Mouse (Mus musculus) heart, embryonic 12.5 days (tissue): ENCODE data around the gene Cbx8. TPM values are rescaled to one million over a fixed set of nuclear protein-coding genes. Genes with fewer than 3 reads are reported as not detected.

Experiments used
- ATAC-seq: fragments of 200-750 bp; cut with Nextera tagmentation; 2 replicates; pipeline ENCODE4 v1.8.0; 2017; ENCODE audit warnings: moderate TSS enrichment, moderate library complexity; ENCODE audit not compliant: insufficient number of reproducible peaks, low FRiP score
- H3K27ac ChIP-seq: fragments of 300-500 bp; sonication (generic); 2 replicates; pipeline ENCODE4 v1.5.1; 2016; ENCODE audit warnings: mild to moderate bottlenecking, moderate library complexity; ENCODE audit not compliant: poor library complexity, severe bottlenecking
- H3K27me3 ChIP-seq: fragments of 300-500 bp; sonication (generic); replicated peaks from 2 replicates; pipeline ENCODE4 v1.6.1; 2016; ENCODE audit warnings: mild to moderate bottlenecking, moderate library complexity
- H3K36me3 ChIP-seq: fragments of 300-500 bp; sonication (generic); 2 replicates; pipeline ENCODE4 v1.6.1; 2016; ENCODE audit warnings: mild to moderate bottlenecking, moderate library complexity
- H3K4me1 ChIP-seq: fragments of 300-500 bp; sonication (generic); replicated peaks from 2 replicates; pipeline ENCODE4 v1.6.1; 2016; ENCODE audit warnings: mild to moderate bottlenecking
- H3K4me2 ChIP-seq: fragments of 300-500 bp; sonication (generic); 2 replicates; pipeline ENCODE4 v1.6.1; 2016; ENCODE audit warnings: mild to moderate bottlenecking, moderate library complexity
- H3K4me3 ChIP-seq: fragments of 300-500 bp; sonication (generic); 2 replicates; pipeline ENCODE4 v1.5.1; 2016; ENCODE audit warnings: mild to moderate bottlenecking
- H3K9ac ChIP-seq: fragments of 300-500 bp; sonication (generic); 2 replicates; pipeline ENCODE4 v1.6.1; 2016; ENCODE audit warnings: mild to moderate bottlenecking, moderate library complexity
- H3K9me3 ChIP-seq: fragments of 300-500 bp; sonication (generic); replicated peaks from 2 replicates; pipeline ENCODE4 v1.6.1; 2016; ENCODE audit warnings: mild to moderate bottlenecking, moderate library complexity
- WGBS: fragments of 180-500 bp; shearing (Covaris S2); methylation state at CpG from one replicate; pipeline ENCODE4 v1.1.7; 2016; 5-methylcytosine and 5-hydroxymethylcytosine counted together
- polyA plus RNA-seq: library from polyadenylated mRNA; unstranded; fragments of >200 nt; fragmentation: Nextera tagmentation; extraction: Ambion mirVana; gene quantifications from 2 replicates; pipeline ENCODE4 v1.2.1, GENCODE M21; 2016

Gene Cbx8
- polyA plus RNA-seq, 1 experiment from 2014 or later: 8.8 TPM

DNA sequence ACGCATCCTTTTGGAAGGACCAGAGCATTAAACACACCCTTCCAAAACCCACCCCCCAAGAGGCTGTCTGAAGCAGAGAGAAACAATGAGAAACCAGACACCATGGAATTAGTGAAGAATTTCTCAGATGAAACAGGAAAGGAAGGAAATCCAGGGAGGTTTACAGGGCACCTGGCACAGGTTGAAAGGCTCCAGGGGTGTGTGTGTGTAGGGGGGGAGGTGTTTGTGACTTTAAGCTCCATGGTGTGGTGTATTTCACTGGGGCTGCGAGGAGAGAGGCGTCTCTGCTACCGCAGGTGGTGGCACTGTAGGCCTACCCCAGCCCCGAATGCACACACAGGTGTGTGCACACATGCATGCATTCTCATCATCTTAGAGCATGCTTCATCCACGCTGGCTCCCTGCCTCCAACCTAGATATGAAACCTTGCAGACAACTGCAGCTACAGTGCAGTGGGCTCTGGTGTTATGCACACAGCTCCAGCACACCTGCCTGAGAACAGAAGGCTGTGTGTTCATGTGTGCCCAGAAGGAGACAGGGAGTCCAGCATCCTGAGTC is 33.2 kb upstream of the Cbx8 start:
- Histone ChIP-seq H3K9me3 (peaks cover 7% of the 10 kb centered on the region), H3K27me3 (peaks cover 46% of the 10 kb centered on the region), H3K27ac (no peak overlapping the region), H3K4me3 (no peak overlapping the region), H3K4me1 (peaks cover 10% of the 10 kb centered on the region), H3K4me2 (no peak overlapping the region), H3K36me3 (0 out of 2 replicates have a peak, but pooled peaks cover 3% of the 10 kb centered on the region), H3K9ac (no peak overlapping the region)
- WGBS: 72% methylated on average over 6 of the region's 6 CpGs
- no peak for ATAC-seq

GRCm38 (mm10) chr11:119072986-119073385 is 32.2 kb upstream of the Cbx8 start:
- 76% methylated on average over 6 of the region's 6 CpGs for WGBS
- H3K27me3 ChIP-seq: peaks cover 51% of the 10 kb centered on the region

DNA sequence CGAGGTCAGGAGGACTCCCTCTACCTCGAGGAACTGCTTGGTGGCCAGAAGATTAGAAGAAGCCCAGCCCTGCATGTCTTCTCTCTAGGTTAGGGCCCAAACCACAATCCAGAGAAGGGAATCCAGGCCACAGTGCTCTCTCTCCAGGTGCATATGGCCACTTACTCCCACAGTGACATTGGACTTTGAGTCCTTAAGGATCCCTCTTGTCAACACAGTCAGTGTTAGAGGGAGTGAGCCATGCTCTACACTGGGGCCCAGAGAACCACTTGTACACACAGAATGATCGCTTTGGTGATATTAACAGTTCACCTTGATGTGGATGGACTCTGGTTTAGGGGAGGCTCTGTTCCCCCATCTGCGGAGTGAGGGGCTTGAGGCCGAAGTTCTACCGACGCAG is 31.5 kb upstream of the Cbx8 start:
- Histone ChIP-seq H3K27me3 (peaks cover 51% of the 10 kb centered on the region), H3K9me3 (peaks cover 7% of the 10 kb centered on the region), H3K27ac (no peak overlapping the region), H3K36me3 (no peaks in the 10 kb centered on the region), H3K9ac (no peak overlapping the region), H3K4me3 (no peak overlapping the region), H3K4me1 (no peaks in the 10 kb centered on the region), H3K4me2 (no peak overlapping the region)
- 72% methylated on average over 7 of the region's 7 CpGs for WGBS
- ATAC-seq: no peak

More at GRCm38 (mm10) chr11:119072986-119073385, 32.2 kb upstream of the Cbx8 start:
- Histone ChIP-seq H3K27ac (no peak overlapping the region), H3K9me3 (peaks cover 7% of the 10 kb centered on the region), H3K4me3 (no peak overlapping the region), H3K9ac (no peak overlapping the region), H3K4me2 (no peak overlapping the region), H3K36me3 (0 out of 2 replicates have a peak, but pooled peaks cover 3% of the 10 kb centered on the region), H3K4me1 (peaks cover under 1% of the 10 kb centered on the region)
- ATAC-seq: no peak

- H3K36me3 ChIP-seq: no peaks in the 10 kb centered on the region
- no peak overlapping the region for H3K4me2 ChIP-seq
- H3K27ac ChIP-seq: no peak overlapping the region
- no peak for ATAC-seq
- no peaks in the 10 kb centered on the region for H3K4me1 ChIP-seq
- WGBS: 73% methylated on average over 8 of the region's 8 CpGs
- no peak overlapping the region for H3K9ac ChIP-seq
- H3K9me3 ChIP-seq: peaks cover 7% of the 10 kb centered on the region
- H3K4me3 ChIP-seq: no peak overlapping the region
- H3K27me3 ChIP-seq: peaks cover 39% of the 10 kb centered on the region
Observed at GRCm38 (mm10) chr11:119066841-119067240, 26.1 kb upstream of the Cbx8 start.

- ATAC-seq: no peak
- H3K9ac ChIP-seq: no peak overlapping the region
- no peaks in the 10 kb centered on the region for H3K36me3 ChIP-seq
- WGBS: 9% methylated on average over 3 of the region's 3 CpGs
- no peaks in the 10 kb centered on the region for H3K9me3 ChIP-seq
- H3K27me3 ChIP-seq: peaks cover 75% of the 10 kb centered on the region
- H3K4me2 ChIP-seq: peak overlapping the region; percentile 55; the same call in 1 of the 2 replicates
- no peak overlapping the region for H3K4me3 ChIP-seq
- peaks cover 28% of the 10 kb centered on the region for H3K4me1 ChIP-seq
- no peak overlapping the region for H3K27ac ChIP-seq
Observed at GRCm38 (mm10) chr11:119059256-119059655, 18.5 kb upstream of the Cbx8 start.

GRCm38 (mm10) chr11:119058041-119058995 is 17.5 kb upstream of the Cbx8 start:
- peaks cover 73% of the 10 kb centered on the region for H3K27me3 ChIP-seq
- peak overlapping the region; percentile 29; the same call in 1 of the 2 replicates for H3K9ac ChIP-seq
- peak overlapping the region; percentile 20 for H3K4me3 ChIP-seq
- no peaks in the 10 kb centered on the region for H3K36me3 ChIP-seq
- no peak for ATAC-seq
- no peak overlapping the region for H3K27ac ChIP-seq
- peak overlapping the region; percentile 55 for H3K4me2 ChIP-seq
- no peaks in the 10 kb centered on the region for H3K9me3 ChIP-seq
- WGBS: 2% methylated on average over 57 of the region's 58 CpGs
- peaks cover 28% of the 10 kb centered on the region for H3K4me1 ChIP-seq

DNA sequence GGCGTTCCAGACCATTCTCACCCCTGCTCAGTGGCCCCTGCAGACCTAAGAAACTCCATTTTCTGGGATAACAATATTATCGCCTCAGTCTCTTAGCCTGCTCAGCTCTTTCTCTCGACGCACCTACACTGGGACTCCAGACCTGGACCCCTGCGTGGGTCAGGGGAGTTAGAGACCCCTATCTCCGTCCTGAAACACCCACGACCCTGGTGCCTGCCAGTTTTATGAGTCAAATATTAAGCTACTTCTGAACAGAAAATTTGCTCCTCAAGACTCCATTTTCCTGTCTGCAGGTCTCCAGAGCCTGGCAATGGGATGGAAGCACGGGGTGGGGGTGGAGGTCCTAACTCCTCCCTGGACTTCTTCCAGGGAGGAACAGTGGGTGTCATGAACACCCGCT is 16.5 kb upstream of the Cbx8 start:
- H3K4me1 ChIP-seq: peaks cover 33% of the 10 kb centered on the region
- no peaks in the 10 kb centered on the region for H3K9me3 ChIP-seq
- H3K4me3 ChIP-seq: peak overlapping the region; percentile 58
- H3K27ac ChIP-seq: peak overlapping the region; percentile 74; the same call in 1 of the 2 replicates
- ATAC-seq: no peak
- peaks cover 67% of the 10 kb centered on the region for H3K27me3 ChIP-seq
- no peaks in the 10 kb centered on the region for H3K36me3 ChIP-seq
- 3% methylated on average over 9 of the region's 9 CpGs for WGBS
- peak overlapping the region; percentile 87 for H3K9ac ChIP-seq
- H3K4me2 ChIP-seq: peak overlapping the region; percentile 93

- Histone ChIP-seq H3K27ac (peak overlapping the region; percentile 74), H3K9ac (peak overlapping the region; percentile 87), H3K4me1 (peaks cover 38% of the 10 kb centered on the region), H3K9me3 (no peaks in the 10 kb centered on the region), H3K4me2 (peak overlapping the region; percentile 93), H3K36me3 (no peaks in the 10 kb centered on the region), H3K4me3 (peak overlapping the region; percentile 58), H3K27me3 (peaks cover 67% of the 10 kb centered on the region)
- ATAC-seq: peak; percentile 7; the same call in 1 of the 2 replicates
- under 1% methylated on average over 64 of the region's 65 CpGs for WGBS
Observed at GRCm38 (mm10) chr11:119056301-119057211, 15.8 kb upstream of the Cbx8 start.

DNA sequence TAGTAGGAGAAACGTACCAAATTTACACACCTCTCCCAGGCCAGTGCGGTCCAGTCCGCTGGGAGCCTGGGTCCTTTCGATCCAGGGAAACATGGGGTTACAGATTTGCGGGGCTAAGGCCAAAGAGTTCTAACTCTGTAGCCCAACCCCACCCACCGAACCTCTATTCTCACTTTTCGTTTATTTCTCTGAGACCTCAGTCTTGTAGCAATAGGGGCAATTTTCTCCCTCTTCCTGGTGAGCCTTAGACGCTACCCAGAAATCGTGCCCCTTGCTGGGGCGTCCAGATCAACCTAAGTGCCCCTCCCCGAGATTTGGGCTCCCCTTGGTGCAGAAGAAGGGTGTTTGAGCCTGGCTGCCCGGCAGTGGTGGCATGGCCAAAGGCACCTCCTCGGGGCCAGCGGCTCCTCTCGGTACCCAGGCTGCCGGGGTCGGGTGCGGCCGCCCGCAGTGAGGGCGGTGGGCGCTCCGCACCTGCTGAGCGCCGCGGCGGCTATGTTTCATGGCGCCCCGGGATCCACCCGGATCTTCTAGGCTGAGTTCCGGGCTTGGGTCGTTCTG is 14.9 kb upstream of the Cbx8 start:
- peaks cover 67% of the 10 kb centered on the region for H3K27me3 ChIP-seq
- H3K4me3 ChIP-seq: peak overlapping the region; percentile 58
- no peak overlapping the region for H3K27ac ChIP-seq
- H3K9ac ChIP-seq: peak overlapping the region; percentile 62
- H3K36me3 ChIP-seq: no peaks in the 10 kb centered on the region
- no peak for ATAC-seq
- H3K4me2 ChIP-seq: peak overlapping the region; percentile 93
- peaks cover 38% of the 10 kb centered on the region for H3K4me1 ChIP-seq
- H3K9me3 ChIP-seq: no peaks in the 10 kb centered on the region
- WGBS: 2% methylated on average over 32 of the region's 32 CpGs
